9 mouse cellular contexts compared by ENCODE assay signal in the genomic region with DNA sequence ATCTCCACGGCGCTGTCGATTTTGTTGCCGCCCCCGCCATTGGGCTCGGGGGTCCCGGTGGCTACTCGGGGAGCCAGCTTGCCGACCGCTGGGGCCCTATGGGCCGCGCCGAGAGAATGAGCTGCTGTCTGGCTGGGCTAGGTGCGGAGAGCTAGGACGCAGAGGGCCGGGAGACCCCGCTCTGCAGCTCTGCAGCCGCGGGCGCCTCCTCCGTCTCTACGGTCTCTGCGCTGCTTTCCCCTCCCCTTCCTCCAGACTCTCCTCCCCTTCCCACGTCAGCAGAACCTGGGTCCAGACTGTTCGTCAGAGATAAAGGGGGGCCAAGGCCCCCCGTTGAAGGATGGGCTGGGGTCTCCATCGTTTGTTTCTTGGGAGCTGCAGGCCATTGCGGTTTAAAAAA. TPM values are rescaled to one million over a fixed set of nuclear protein-coding genes. Genes with fewer than 3 reads are reported as not detected.
DNase-seq lines count a peak whose midpoint lies in the region; ATAC-seq and TF ChIP-seq lines count a peak whose summit lies in the region.
"Had no signal": no experiment of that assay in that cellular context is flagged by ENCODE, and none has a peak within 500 bp of the region (broad histone marks: within the 10 kb centered on the region; RNA-seq: fewer than 3 reads in every experiment).

A gene (minus strand): TSS at position 247 of the 400 bp plus-strand sequence.

- H3K4me1 ChIP-seq in bone marrow, adult 2 months (ENCODE audit: control insufficient read depth, insufficient read depth, low read length), result no peaks in the 10 kb centered on the region
- peaks cover 29% of the 10 kb centered on the region for H3K4me1 ChIP-seq in embryonic facial prominence, embryonic 15.5 days
- H3K4me1 ChIP-seq in heart, embryonic 11.5 days (ENCODE audit: control insufficient read depth, insufficient read depth, low read length), result peaks cover 13% of the 10 kb centered on the region
- H3K4me1 ChIP-seq in kidney, embryonic 14.5 days (ENCODE audit: control insufficient read depth, insufficient read depth, low read length), result peaks cover 6% of the 10 kb centered on the region
- peaks cover 24% of the 10 kb centered on the region for H3K4me1 ChIP-seq in limb, embryonic 12.5 days (replicated peaks)
- H3K4me1 ChIP-seq in midbrain, embryonic 12.5 days, result peaks cover 20% of the 10 kb centered on the region
- H3K4me1 ChIP-seq in spleen, adult 2 months (ENCODE audit: control insufficient read depth, insufficient read depth, insufficient read length), result peaks cover 5% of the 10 kb centered on the region

- no peak for TF ChIP-seq CTCF in bone marrow, adult 2 months (IDR thresholded peaks at IDR 0.05; ENCODE audit: control insufficient read depth, insufficient read depth, low read length)
- no peak for TF ChIP-seq CTCF in spleen, adult 2 months (IDR thresholded peaks at IDR 0.05; ENCODE audit: extremely low read depth, insufficient read depth, insufficient read length, insufficient replicate concordance)

- H3K9me3 ChIP-seq in embryonic facial prominence, embryonic 15.5 days (replicated peaks), result no peaks in the 10 kb centered on the region
- no peaks in the 10 kb centered on the region for H3K9me3 ChIP-seq in heart, embryonic 11.5 days (replicated peaks; ENCODE audit: control insufficient read depth, low read length)
- no peaks in the 10 kb centered on the region for H3K9me3 ChIP-seq in kidney, embryonic 14.5 days (ENCODE audit: control insufficient read depth, low read length)
- no peaks in the 10 kb centered on the region for H3K9me3 ChIP-seq in limb, embryonic 12.5 days
- no peaks in the 10 kb centered on the region for H3K9me3 ChIP-seq in midbrain, embryonic 12.5 days
- H3K9me3 ChIP-seq: G1E had no signal

- under 1% methylated on average over 28 of the region's 28 CpGs for WGBS in bone marrow, adult 2 months
- WGBS in embryonic facial prominence, embryonic 15.5 days, result 0% methylated on average over 28 of the region's 28 CpGs
- WGBS in heart, embryonic 11.5 days (ENCODE audit: insufficient replicate concordance), result 1% methylated on average over 22 of the region's 28 CpGs
- 0% methylated on average over 28 of the region's 28 CpGs for WGBS in kidney, embryonic 14.5 days
- WGBS in limb, embryonic 12.5 days, result under 1% methylated on average over 27 of the region's 28 CpGs
- WGBS in midbrain, embryonic 12.5 days, result 0% methylated on average over 28 of the region's 28 CpGs
- 1% methylated on average over 28 of the region's 28 CpGs for WGBS in spleen, adult 2 months

- H3K4me2 ChIP-seq in embryonic facial prominence, embryonic 15.5 days (replicated peaks), result peak within 1 kb of the TSS; percentile 88
- peak within 1 kb of the TSS; percentile 95 for H3K4me2 ChIP-seq in heart, embryonic 11.5 days
- peak within 1 kb of the TSS; percentile 98 for H3K4me2 ChIP-seq in kidney, embryonic 14.5 days (replicated peaks; ENCODE audit: low read depth, low read length)
- peak within 1 kb of the TSS; percentile 95 for H3K4me2 ChIP-seq in limb, embryonic 12.5 days
- peak within 1 kb of the TSS; percentile 99 for H3K4me2 ChIP-seq in midbrain, embryonic 12.5 days (replicated peaks)

- H3K27me3 ChIP-seq in embryonic facial prominence, embryonic 15.5 days, result no peaks in the 10 kb centered on the region
- 0 out of 2 replicates have a peak, but pooled peaks cover 1% of the 10 kb centered on the region for H3K27me3 ChIP-seq in heart, embryonic 11.5 days (ENCODE audit: control insufficient read depth, insufficient read depth, low read length)
- H3K27me3 ChIP-seq in kidney, embryonic 14.5 days (ENCODE audit: control insufficient read depth, insufficient read depth, low read length), result no peaks in the 10 kb centered on the region
- no peaks in the 10 kb centered on the region for H3K27me3 ChIP-seq in limb, embryonic 12.5 days
- H3K27me3 ChIP-seq in midbrain, embryonic 12.5 days, result no peaks in the 10 kb centered on the region
- peaks cover 11% of the 10 kb centered on the region for H3K27me3 ChIP-seq in spleen, adult 2 months (ENCODE audit: control insufficient read depth, insufficient read depth, low read length)

- peak within 1 kb of the TSS; percentile 94 for H3K9ac ChIP-seq in embryonic facial prominence, embryonic 15.5 days
- H3K9ac ChIP-seq in heart, embryonic 11.5 days (ENCODE audit: low read depth, low read length), result peak within 1 kb of the TSS; percentile 82
- H3K9ac ChIP-seq in kidney, embryonic 14.5 days (ENCODE audit: low read depth, low read length), result peak within 1 kb of the TSS; percentile 86
- H3K9ac ChIP-seq in limb, embryonic 12.5 days (replicated peaks), result peak within 1 kb of the TSS; percentile 96
- H3K9ac ChIP-seq in midbrain, embryonic 12.5 days (replicated peaks), result peak within 1 kb of the TSS; percentile 98

- TF ChIP-seq POLR2A in bone marrow, adult 2 months (IDR thresholded peaks at IDR 0.05; ENCODE audit: borderline replicate concordance, control insufficient read depth, low read depth, low read length), result peak; percentile 36; the same call in 1 of the 2 replicates
- TF ChIP-seq POLR2A in spleen, adult 2 months (IDR thresholded peaks at IDR 0.05; ENCODE audit: low read depth, low read length), result no peak

- H3K36me3 ChIP-seq in embryonic facial prominence, embryonic 15.5 days, result peaks cover 47% of the 10 kb centered on the region
- 0 out of 2 replicates have a peak, but pooled peaks cover 1% of the 10 kb centered on the region for H3K36me3 ChIP-seq in heart, embryonic 11.5 days (ENCODE audit: control insufficient read depth, insufficient read depth, low read length)
- H3K36me3 ChIP-seq in kidney, embryonic 14.5 days (ENCODE audit: control insufficient read depth, insufficient read depth, low read length), result peaks cover 46% of the 10 kb centered on the region
- H3K36me3 ChIP-seq in limb, embryonic 12.5 days, result peaks cover 66% of the 10 kb centered on the region
- H3K36me3 ChIP-seq in midbrain, embryonic 12.5 days, result peaks cover 49% of the 10 kb centered on the region
- no peaks in the 10 kb centered on the region for H3K36me3 ChIP-seq in spleen, adult 2 months (ENCODE audit: control insufficient read depth, insufficient read depth, low read length)
- H3K36me3 ChIP-seq: G1E had no signal

- no peak within 1 kb of the TSS for H3K4me3 ChIP-seq in bone marrow, adult 2 months (replicated peaks; ENCODE audit: control insufficient read depth, low read depth, low read length)
- H3K4me3 ChIP-seq in embryonic facial prominence, embryonic 15.5 days (replicated peaks), result peak within 1 kb of the TSS; percentile 92
- H3K4me3 ChIP-seq in heart, embryonic 11.5 days (ENCODE audit: low read depth, low read length), result peak within 1 kb of the TSS; percentile 72
- peak within 1 kb of the TSS; percentile 95 for H3K4me3 ChIP-seq in kidney, embryonic 14.5 days (ENCODE audit: low read length)
- peak within 1 kb of the TSS; percentile 98 for H3K4me3 ChIP-seq in limb, embryonic 12.5 days (replicated peaks)
- H3K4me3 ChIP-seq in midbrain, embryonic 12.5 days, result peak within 1 kb of the TSS; percentile 97
- H3K4me3 ChIP-seq in spleen, adult 2 months (ENCODE audit: extremely low read depth, insufficient read depth, insufficient read length), result peak within 1 kb of the TSS; percentile 68

- peak; percentile 91 for ATAC-seq in embryonic facial prominence, embryonic 15.5 days (ENCODE audit: insufficient number of reproducible peaks, low FRiP score, low TSS enrichment, low read depth)
- ATAC-seq in heart, embryonic 11.5 days (replicated peaks; ENCODE audit: insufficient number of reproducible peaks, low FRiP score, low TSS enrichment), result peak; percentile 66
- ATAC-seq in kidney, embryonic 14.5 days (ENCODE audit: low FRiP score, low TSS enrichment), result peak; percentile 91
- ATAC-seq in limb, embryonic 12.5 days (ENCODE audit: insufficient number of reproducible peaks, insufficient read depth, low FRiP score, low TSS enrichment, low read depth), result peak; percentile 92
- ATAC-seq in midbrain, embryonic 12.5 days (ENCODE audit: low FRiP score, low read depth), result peak; percentile 96

- peak; percentile 44 for DNase-seq in CD4-positive helper T cell, adult 2 months (ENCODE audit: low read depth, low spot score)
- peak in 1 of 2 experiments; percentile 40 for DNase-seq in spleen, adult 2 months (ENCODE audit: low read depth in 1 of 2, low spot score in 2 of 2)

- no peak within 1 kb of the TSS for H3K27ac ChIP-seq in bone marrow, adult 2 months (ENCODE audit: control insufficient read depth, insufficient read depth, low read depth, low read length, poor library complexity)
- peak within 1 kb of the TSS; percentile 91 for H3K27ac ChIP-seq in embryonic facial prominence, embryonic 15.5 days (replicated peaks)
- no peak within 1 kb of the TSS for H3K27ac ChIP-seq in heart, embryonic 11.5 days (ENCODE audit: low read depth, low read length)
- peak within 1 kb of the TSS; percentile 65; the same call in 1 of the 2 replicates for H3K27ac ChIP-seq in kidney, embryonic 14.5 days (ENCODE audit: low read depth, low read length)
- H3K27ac ChIP-seq in limb, embryonic 12.5 days, result peak within 1 kb of the TSS; percentile 90
- peak within 1 kb of the TSS; percentile 86 for H3K27ac ChIP-seq in midbrain, embryonic 12.5 days (replicated peaks)
- H3K27ac ChIP-seq in spleen, adult 2 months (ENCODE audit: insufficient read depth, low read length), result no peak within 1 kb of the TSS

RNA-seq across cellular contexts. Expression of the gene that starts here (rescaled TPM):
- polyA plus RNA-seq in bone marrow, adult 2 months (2011; ENCODE audit: insufficient read depth, insufficient read length, low replicate concordance, missing spikeins), result 4.2 and 4.5 TPM in 2 replicates
- polyA plus RNA-seq in embryonic facial prominence, embryonic 15.5 days (2015; fragmentation: Nextera tagmentation; extraction: Ambion mirVana), result 81.7 and 93.6 TPM in 2 replicates
- polyA plus RNA-seq in heart, embryonic 11.5 days (2014; fragmentation: Nextera tagmentation; extraction: Ambion mirVana), result 26.0 and 28.7 TPM in 2 replicates
- 41.0 and 58.9 TPM in 2 replicates for polyA plus RNA-seq in kidney, embryonic 14.5 days (2014; fragmentation: Nextera tagmentation; extraction: Ambion mirVana)
- polyA plus RNA-seq in limb, embryonic 12.5 days (2016; fragmentation: Nextera tagmentation; extraction: Ambion mirVana), result 98.2 and 102 TPM in 2 replicates
- 110 and 125 TPM in 2 replicates for polyA plus RNA-seq in midbrain, embryonic 12.5 days (2016; fragmentation: Nextera tagmentation; extraction: Ambion mirVana)
- 18.5 and 18.9 TPM in 2 replicates for polyA plus RNA-seq in spleen, adult 2 months (2012; rRNA removed)

Comparison
In these comparisons a context has a peak if more than half of its experiments do, and no peak if none do; other contexts are left out.
1. H3K27ac ChIP-seq: peak in embryonic facial prominence, embryonic 15.5 days (single experiment), kidney, embryonic 14.5 days (single experiment), limb, embryonic 12.5 days (single experiment) and midbrain, embryonic 12.5 days (single experiment); none in bone marrow, adult 2 months (single experiment), heart, embryonic 11.5 days (single experiment) and spleen, adult 2 months (single experiment).
2. Peak in every context shown above with its lines, with median percentiles within 50 percentile points of each other: ATAC-seq, H3K4me2 ChIP-seq and H3K9ac ChIP-seq.